Mouse (Mus musculus) heart, embryonic 16.5 days (tissue): ENCODE data around the gene Sec61b. TPM values are rescaled to one million over a fixed set of nuclear protein-coding genes. Genes with fewer than 3 reads are reported as not detected.
A peak's percentile ranks its signal among the peaks of the same experiment; 100 is the strongest.

Experiments
- ATAC-seq: fragments of 200-750 bp; cut with Nextera tagmentation; replicated peaks from 2 replicates; pipeline ENCODE4 v1.8.0; 2017; ENCODE audit warnings: moderate number of reproducible peaks; ENCODE audit not compliant: insufficient read depth, low FRiP score; ENCODE audit errors: extremely low read depth
- H3K27ac ChIP-seq: fragments of 300-500 bp; sonication (generic); 2 replicates; pipeline ENCODE4 v1.5.1; 2014; ENCODE audit warnings: mild to moderate bottlenecking, low read length, control low read depth, moderate library complexity
- H3K27me3 ChIP-seq: fragments of 300-500 bp; sonication (generic); 2 replicates; pipeline ENCODE4 v1.6.1; 2014; ENCODE audit warnings: low read length, mixed read lengths; ENCODE audit not compliant: control insufficient read depth, insufficient read depth
- H3K36me3 ChIP-seq: fragments of 300-500 bp; sonication (generic); 2 replicates; pipeline ENCODE4 v1.6.1; 2014; ENCODE audit not compliant: control insufficient read depth, insufficient read depth
- H3K4me1 ChIP-seq: fragments of 300-500 bp; sonication (generic); 2 replicates; pipeline ENCODE4 v1.6.1; 2014; ENCODE audit warnings: low read length, mixed read lengths; ENCODE audit not compliant: control insufficient read depth, insufficient read depth
- H3K4me2 ChIP-seq: fragments of 300-500 bp; sonication (generic); 2 replicates; pipeline ENCODE4 v1.6.1; 2014; ENCODE audit warnings: low read depth, mild to moderate bottlenecking, control low read depth, low read length
- H3K4me3 ChIP-seq: fragments of 300-500 bp; sonication (generic); 2 replicates; pipeline ENCODE4 v1.5.1; 2014; ENCODE audit warnings: mild to moderate bottlenecking, control low read depth, low read length
- H3K9ac ChIP-seq: fragments of 300-500 bp; sonication (generic); 2 replicates; pipeline ENCODE4 v1.6.1; 2014; ENCODE audit warnings: low read length, control low read depth
- H3K9me3 ChIP-seq: fragments of 300-500 bp; sonication (generic); replicated peaks from 2 replicates; pipeline ENCODE4 v1.6.1; 2016; ENCODE audit warnings: low read length; ENCODE audit not compliant: control insufficient read depth
- WGBS: fragments of 180-500 bp; shearing (Covaris S2); extraction: QIAGEN DNeasy Blood & Tissue Kit; methylation state at CpG from one replicate; pipeline ENCODE4 v1.1.7; 2014; 5-methylcytosine and 5-hydroxymethylcytosine counted together
- polyA plus RNA-seq: library from polyadenylated mRNA; unstranded; fragments of >200 nt; fragmentation: Nextera tagmentation; extraction: Ambion mirVana; gene quantifications from 2 replicates; pipeline ENCODE4 v1.2.1, GENCODE M21; 2015

The Sec61b gene
- polyA plus RNA-seq, 1 experiment from 2014 or later = 146 TPM

GRCm38 (mm10) chr4:47437365-47438340 is 36.8 kb upstream of the Sec61b start:
- peak overlapping the region; percentile 78 for H3K4me3 ChIP-seq
- no peaks in the 10 kb centered on the region for H3K27me3 ChIP-seq
- under 1% methylated on average over 33 of the region's 33 CpGs for WGBS
- H3K4me2 ChIP-seq = peak overlapping the region; percentile 99
- H3K4me1 ChIP-seq = peaks cover 6% of the 10 kb centered on the region; the same call in 1 of the 2 replicates
- no peaks in the 10 kb centered on the region for H3K36me3 ChIP-seq
- peak; percentile 81 for ATAC-seq
- H3K9ac ChIP-seq = peak overlapping the region; percentile 89
- H3K27ac ChIP-seq = peak overlapping the region; percentile 81
- H3K9me3 ChIP-seq = no peaks in the 10 kb centered on the region

- 73% methylated on average over 6 of the region's 6 CpGs for WGBS
- H3K9ac ChIP-seq = no peak overlapping the region
- no peak overlapping the region for H3K4me2 ChIP-seq
- H3K9me3 ChIP-seq = no peaks in the 10 kb centered on the region
- no peaks in the 10 kb centered on the region for H3K36me3 ChIP-seq
- no peak overlapping the region for H3K4me3 ChIP-seq
- no peak overlapping the region for H3K27ac ChIP-seq
- H3K4me1 ChIP-seq = peaks cover 6% of the 10 kb centered on the region; the same call in 1 of the 2 replicates
- no peak for ATAC-seq
- H3K27me3 ChIP-seq = no peaks in the 10 kb centered on the region
Measured at GRCm38 (mm10) chr4:47438956-47439355, 35.5 kb upstream of the Sec61b start.

- Histone ChIP-seq H3K4me1 (peaks cover 6% of the 10 kb centered on the region; the same call in 1 of the 2 replicates), H3K9ac (no peak overlapping the region), H3K4me2 (no peak overlapping the region), H3K36me3 (no peaks in the 10 kb centered on the region), H3K27ac (no peak overlapping the region), H3K9me3 (no peaks in the 10 kb centered on the region), H3K4me3 (no peak overlapping the region), H3K27me3 (no peaks in the 10 kb centered on the region)
- ATAC-seq = no peak
- WGBS = 84% methylated on average over 11 of the region's 11 CpGs
Measured at GRCm38 (mm10) chr4:47440951-47441350, 33.5 kb upstream of the Sec61b start.

GRCm38 (mm10) chr4:47448526-47448925 is 25.9 kb upstream of the Sec61b start:
- WGBS = 78% methylated on average over 3 of the region's 3 CpGs
- ATAC-seq = no peak

GRCm38 (mm10) chr4:47449116-47449515 is 25.3 kb upstream of the Sec61b start:
- H3K4me3 ChIP-seq = no peak overlapping the region
- no peaks in the 10 kb centered on the region for H3K36me3 ChIP-seq
- H3K4me1 ChIP-seq = no peaks in the 10 kb centered on the region
- no peak overlapping the region for H3K4me2 ChIP-seq
- H3K9ac ChIP-seq = no peak overlapping the region
- H3K27me3 ChIP-seq = no peaks in the 10 kb centered on the region
- ATAC-seq = no peak
- no peak overlapping the region for H3K27ac ChIP-seq
- WGBS = 55% methylated on average over 5 of the region's 5 CpGs
- H3K9me3 ChIP-seq = no peaks in the 10 kb centered on the region

More at GRCm38 (mm10) chr4:47448526-47448925, 25.9 kb upstream of the Sec61b start:
- H3K36me3 ChIP-seq = no peaks in the 10 kb centered on the region
- no peaks in the 10 kb centered on the region for H3K9me3 ChIP-seq
- no peak overlapping the region for H3K27ac ChIP-seq
- no peaks in the 10 kb centered on the region for H3K4me1 ChIP-seq
- H3K27me3 ChIP-seq = no peaks in the 10 kb centered on the region
- H3K4me3 ChIP-seq = no peak overlapping the region
- H3K9ac ChIP-seq = no peak overlapping the region
- no peak overlapping the region for H3K4me2 ChIP-seq

GRCm38 (mm10) chr4:47449586-47450522 is 24.6 kb upstream of the Sec61b start:
- H3K4me1 ChIP-seq = no peaks in the 10 kb centered on the region
- no peak overlapping the region for H3K27ac ChIP-seq
- ATAC-seq = no peak
- 37% methylated on average over 18 of the region's 18 CpGs for WGBS
- H3K27me3 ChIP-seq = no peaks in the 10 kb centered on the region
- no peak overlapping the region for H3K9ac ChIP-seq
- H3K4me2 ChIP-seq = no peak overlapping the region
- H3K36me3 ChIP-seq = no peaks in the 10 kb centered on the region
- H3K9me3 ChIP-seq = no peaks in the 10 kb centered on the region
- H3K4me3 ChIP-seq = no peak overlapping the region

- H3K9me3 ChIP-seq = peaks cover 6% of the 10 kb centered on the region
- H3K4me3 ChIP-seq = no peak overlapping the region
- H3K27ac ChIP-seq = no peak overlapping the region
- no peak overlapping the region for H3K4me2 ChIP-seq
- no peak for ATAC-seq
- H3K9ac ChIP-seq = no peak overlapping the region
- peaks cover 51% of the 10 kb centered on the region for H3K36me3 ChIP-seq
- no peaks in the 10 kb centered on the region for H3K4me1 ChIP-seq
- WGBS = 91% methylated on average over 2 of the region's 2 CpGs
- H3K27me3 ChIP-seq = no peaks in the 10 kb centered on the region
Measured at GRCm38 (mm10) chr4:47467196-47467595, 7.3 kb upstream of the Sec61b start.

GRCm38 (mm10) chr4:47473586-47473967 is 881 bp upstream of the Sec61b start:
- H3K4me2 ChIP-seq = peak overlapping the region; percentile 79
- 4% methylated on average over 10 of the region's 14 CpGs for WGBS
- no peaks in the 10 kb centered on the region for H3K9me3 ChIP-seq
- peak overlapping the region; percentile 93 for H3K9ac ChIP-seq
- H3K4me1 ChIP-seq = peaks cover 19% of the 10 kb centered on the region
- no peak for ATAC-seq
- H3K27ac ChIP-seq = peak overlapping the region; percentile 98
- peaks cover 55% of the 10 kb centered on the region for H3K36me3 ChIP-seq
- H3K4me3 ChIP-seq = peak overlapping the region; percentile 94
- H3K27me3 ChIP-seq = no peaks in the 10 kb centered on the region
